Mouse (Mus musculus) cerebellum, adult (tissue): ENCODE results near the gene Arhgap10.
A peak's percentile ranks its signal among the peaks of the same experiment; 100 is the strongest.
"Not testable (repeated sequence)": the region's sequence is repeated elsewhere in the genome, so short reads cannot be mapped to it uniquely, and the experiment has no call there.

Experiments
- ATAC-seq: cut with Nextera tagmentation; 2 replicates; pipeline ENCODE4 v1.9.2; 2017; ENCODE audit warnings: mild to moderate bottlenecking, moderate library complexity, mixed read lengths; ENCODE audit not compliant: insufficient number of reproducible peaks, low FRiP score, low TSS enrichment

The Arhgap10 gene

GRCm38 (mm10) chr8:77364472-77364871, 153.3 kb downstream of the Arhgap10 start:
- ATAC-seq, result peak; percentile 41; the same call in 1 of the 2 replicates

GRCm38 (mm10) chr8:77360853-77361252, 156.9 kb downstream of the Arhgap10 start:
- no peak for ATAC-seq

DNA sequence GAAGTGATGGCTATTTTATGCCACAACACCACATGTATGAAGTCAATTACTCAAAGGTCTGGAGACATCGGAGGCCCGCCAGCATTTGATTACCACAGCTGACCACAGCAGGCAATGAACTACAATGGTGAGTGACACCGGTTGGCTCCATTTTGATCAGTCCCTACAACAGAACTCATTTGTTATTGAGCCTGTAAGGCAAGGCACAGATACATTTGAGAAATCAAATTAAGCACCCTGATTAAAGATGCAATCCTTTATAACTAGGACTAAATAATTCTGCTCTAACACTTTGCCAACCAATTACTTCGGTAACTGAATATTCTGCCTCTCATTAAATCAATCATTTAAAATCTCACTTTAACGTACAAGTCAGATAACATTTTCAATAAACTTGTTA, 157.3 kb downstream of the Arhgap10 start:
- no peak for ATAC-seq

DNA sequence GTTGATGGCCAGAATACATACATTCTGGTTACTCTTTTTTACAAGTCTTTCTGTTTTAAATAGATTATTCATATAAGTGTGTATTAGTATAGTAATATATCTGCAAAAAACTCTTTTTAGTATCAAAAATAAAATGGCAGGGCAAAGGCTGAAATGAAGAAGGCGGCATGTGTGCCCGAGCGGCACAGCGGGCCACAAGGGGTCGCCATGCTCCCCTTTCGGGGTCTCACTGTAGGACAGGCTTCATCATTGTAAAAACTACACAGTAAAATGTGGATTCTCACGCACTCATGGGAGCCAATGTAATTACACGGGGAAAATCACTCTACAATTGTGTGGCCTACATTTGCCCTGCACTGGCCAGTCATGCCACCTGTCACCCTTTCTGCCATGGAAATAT, 160.6 kb downstream of the Arhgap10 start:
- ATAC-seq, result no peak

DNA sequence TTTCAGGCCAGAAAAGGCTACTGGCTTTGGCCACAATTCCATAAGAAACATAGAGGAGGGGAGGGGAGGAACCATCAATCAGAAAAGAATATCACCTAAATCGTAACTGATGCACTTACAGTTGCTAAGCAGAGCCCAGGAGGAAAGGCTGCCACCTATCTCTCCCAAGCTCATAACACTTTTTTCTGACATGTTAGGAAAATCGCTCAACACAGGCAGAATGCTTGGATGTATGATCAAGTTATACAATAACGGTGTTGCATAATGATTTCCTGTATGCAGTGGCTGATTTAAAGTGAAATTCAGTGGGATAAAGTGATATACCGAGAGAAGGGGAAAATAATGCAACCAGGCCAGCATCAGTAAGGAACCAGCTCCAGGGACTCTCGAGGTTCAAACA, 162.4 kb downstream of the Arhgap10 start:
- no peak for ATAC-seq

GRCm38 (mm10) chr8:77354189-77354588, 163.6 kb downstream of the Arhgap10 start:
- no peak for ATAC-seq

DNA sequence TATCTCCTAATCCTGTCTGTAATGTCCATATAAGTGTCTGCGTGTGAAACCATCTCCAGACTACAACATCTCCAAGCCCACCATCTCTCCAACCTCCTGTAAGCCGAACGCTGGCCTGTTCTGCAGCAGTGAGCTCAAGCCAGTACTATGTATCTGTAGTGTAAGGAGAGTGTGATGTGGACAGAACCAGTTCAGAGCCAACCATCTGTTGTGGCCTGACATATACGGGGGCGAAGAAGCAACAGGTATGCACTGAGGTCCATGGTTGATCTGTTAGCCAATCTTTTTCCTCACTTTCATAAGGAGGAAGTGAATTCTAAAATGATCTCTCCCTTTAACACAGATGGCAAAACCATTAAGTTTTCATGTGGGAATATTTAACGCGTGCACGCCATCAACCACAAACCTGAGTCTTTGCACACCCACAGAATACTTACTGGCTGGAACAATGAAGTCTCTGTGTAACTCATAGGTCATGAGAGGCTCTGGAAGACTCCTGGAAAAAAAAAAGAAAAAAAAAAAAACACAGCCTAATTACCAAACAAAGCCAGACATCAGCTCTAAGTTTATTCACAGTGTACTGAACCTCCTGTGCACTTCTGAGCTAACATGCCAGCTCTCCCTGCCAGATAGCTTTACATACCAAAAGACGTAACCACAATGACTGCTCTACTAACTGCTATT, 166.4 kb downstream of the Arhgap10 start:
- ATAC-seq, result no peak

DNA sequence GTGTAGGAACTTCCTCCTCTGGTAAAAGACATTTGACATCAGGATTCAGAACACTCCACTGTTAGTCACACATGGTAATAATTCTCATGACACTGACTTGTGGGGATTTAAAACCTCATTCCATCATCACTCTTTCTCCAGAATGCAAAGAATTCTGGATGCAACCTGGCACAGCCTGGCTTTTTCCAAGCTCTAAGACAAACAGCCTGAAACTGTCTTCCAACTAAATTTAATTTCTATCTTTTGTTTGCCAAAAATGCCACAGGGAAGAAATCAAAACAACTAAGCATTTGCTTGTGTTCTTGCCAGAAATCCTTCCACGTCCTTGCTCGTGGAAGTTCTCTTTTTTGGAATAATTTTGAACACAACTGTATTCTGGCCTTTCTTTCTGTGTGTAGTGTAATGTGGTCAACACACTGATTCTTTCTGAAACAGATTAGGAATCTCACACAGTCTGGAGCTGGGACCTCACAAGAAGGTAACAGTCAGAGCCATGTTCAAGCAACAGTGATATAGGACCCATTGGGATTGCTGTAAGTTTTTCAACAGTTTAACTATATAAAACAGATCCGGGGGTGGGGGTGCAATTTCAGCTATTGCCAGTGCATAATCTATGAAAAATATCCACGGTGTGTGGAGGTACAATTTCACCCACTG, 167.5 kb downstream of the Arhgap10 start:
- ATAC-seq, result no peak

GRCm38 (mm10) chr8:77343916-77344315, 173.8 kb downstream of the Arhgap10 start:
- no peak for ATAC-seq

GRCm38 (mm10) chr8:77343335-77343734, 174.4 kb downstream of the Arhgap10 start:
- no peak for ATAC-seq

DNA sequence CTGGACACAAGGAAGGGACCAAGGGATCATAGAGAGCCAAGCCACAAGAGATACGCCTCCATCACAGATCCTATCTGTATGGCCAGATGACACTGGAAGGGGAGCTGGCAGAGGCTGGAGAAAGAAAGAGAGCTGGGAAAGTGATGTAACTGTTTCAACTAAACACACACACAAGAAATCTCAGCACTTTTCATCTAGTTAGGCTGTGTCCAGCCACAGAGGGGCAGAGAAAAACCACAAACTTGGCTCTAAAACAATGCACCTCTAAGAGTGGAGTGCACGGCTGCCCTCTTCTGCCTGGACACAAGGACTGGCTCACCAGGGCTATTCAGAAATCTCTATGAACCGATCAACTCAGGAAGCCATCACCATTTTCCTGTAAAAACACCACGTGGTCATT, 175.6 kb downstream of the Arhgap10 start:
- no peak for ATAC-seq

GRCm38 (mm10) chr8:77341329-77341728, 176.4 kb downstream of the Arhgap10 start:
- ATAC-seq, result no peak

DNA sequence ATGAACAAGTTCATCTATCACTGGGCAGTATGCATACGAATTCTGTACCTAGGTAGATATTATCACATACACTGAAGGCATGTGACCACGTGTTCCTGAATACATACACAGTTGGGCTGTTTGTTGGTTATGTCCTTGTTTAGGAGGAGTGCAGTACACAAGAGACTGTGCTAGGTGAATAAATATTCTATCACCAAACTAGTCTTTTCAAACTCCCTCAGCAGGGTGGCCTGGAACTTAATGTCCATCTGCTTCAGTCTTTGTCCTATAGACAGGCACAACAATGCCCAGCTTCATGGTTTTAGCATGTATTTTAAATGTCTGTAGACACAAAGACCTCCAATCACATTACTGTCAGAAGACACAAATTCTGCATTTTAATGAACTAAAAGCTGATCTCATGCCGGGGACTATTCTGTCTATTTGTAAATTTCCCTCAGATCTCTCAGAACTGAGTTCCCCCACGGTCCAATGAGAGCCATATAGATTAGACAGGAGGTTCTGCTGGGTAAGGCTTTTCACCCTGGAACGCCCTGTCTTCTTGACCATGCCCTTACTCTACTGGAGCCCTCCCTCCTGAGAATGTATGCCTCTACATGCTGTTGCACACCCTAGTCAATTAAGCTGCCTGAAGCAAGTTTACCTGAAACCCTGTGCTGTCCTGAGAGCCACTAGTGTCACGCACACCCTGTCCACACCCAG, 177.6 kb downstream of the Arhgap10 start:
- ATAC-seq, result no peak

DNA sequence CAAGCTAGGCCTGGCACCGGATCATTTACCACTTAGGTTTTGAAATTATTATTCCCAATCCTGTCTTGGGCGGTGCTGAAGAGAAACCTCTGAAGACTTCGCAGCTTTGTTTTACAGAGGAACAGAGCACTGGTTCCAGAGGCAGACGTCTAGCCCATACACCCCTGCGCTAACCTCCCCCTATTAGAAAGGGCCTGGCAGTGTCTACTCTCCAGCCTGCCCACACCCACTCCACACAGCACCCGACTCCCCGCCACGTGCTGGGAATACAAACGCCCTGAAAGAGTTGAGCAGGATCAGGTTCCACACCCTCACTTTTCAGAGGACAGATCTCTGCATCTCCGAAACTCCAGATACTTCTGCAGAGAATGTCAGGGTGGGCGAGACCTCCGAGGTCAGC, 180.5 kb downstream of the Arhgap10 start:
- ATAC-seq, result no peak

DNA sequence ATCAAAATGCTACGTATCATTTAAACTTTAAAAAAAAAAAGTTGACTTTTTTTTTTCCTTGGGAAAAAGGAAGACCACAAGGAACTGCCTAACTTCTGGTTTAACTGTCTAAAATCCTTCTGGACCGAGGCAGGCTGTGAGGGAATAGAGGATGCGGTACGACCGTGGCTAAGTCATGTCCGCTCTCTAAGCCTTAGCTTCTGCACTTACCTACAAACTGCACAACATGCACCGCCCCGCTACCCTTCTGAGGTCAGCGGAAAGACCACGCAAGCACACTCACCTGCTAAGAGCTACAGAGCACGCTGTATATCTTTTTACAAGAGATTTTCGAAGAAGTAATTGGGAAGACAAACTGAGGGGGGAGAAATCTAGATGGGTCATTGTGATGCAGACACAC, 186.6 kb downstream of the Arhgap10 start:
- no peak for ATAC-seq

- ATAC-seq, result no peak
Measured at GRCm38 (mm10) chr8:77330304-77330703, 187.4 kb downstream of the Arhgap10 start.

GRCm38 (mm10) chr8:77329783-77330182, 188.0 kb downstream of the Arhgap10 start:
- no peak for ATAC-seq

DNA sequence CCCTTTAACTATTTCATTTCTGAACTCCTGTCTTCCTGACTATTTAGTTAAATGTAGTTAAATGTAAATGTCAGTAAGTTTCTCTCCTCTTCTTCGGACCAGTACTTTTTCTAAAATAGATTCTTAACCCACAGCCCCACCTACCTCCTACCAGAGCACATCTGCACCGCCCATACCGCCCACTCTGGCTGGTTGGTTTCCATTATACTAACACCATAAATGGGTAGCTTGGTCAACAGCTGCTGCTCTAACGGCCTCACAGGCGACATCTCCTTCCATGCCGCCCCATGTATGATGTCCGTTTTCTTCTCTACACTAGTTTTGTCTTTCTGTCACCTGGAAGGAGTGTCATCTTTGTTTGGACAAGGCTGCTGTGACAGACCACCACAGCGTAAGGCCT, 189.3 kb downstream of the Arhgap10 start:
- no peak for ATAC-seq

GRCm38 (mm10) chr8:77327326-77327725, 190.4 kb downstream of the Arhgap10 start:
- no peak for ATAC-seq

GRCm38 (mm10) chr8:77322727-77323126, 195.0 kb downstream of the Arhgap10 start:
- ATAC-seq, result not testable (repeated sequence)

DNA sequence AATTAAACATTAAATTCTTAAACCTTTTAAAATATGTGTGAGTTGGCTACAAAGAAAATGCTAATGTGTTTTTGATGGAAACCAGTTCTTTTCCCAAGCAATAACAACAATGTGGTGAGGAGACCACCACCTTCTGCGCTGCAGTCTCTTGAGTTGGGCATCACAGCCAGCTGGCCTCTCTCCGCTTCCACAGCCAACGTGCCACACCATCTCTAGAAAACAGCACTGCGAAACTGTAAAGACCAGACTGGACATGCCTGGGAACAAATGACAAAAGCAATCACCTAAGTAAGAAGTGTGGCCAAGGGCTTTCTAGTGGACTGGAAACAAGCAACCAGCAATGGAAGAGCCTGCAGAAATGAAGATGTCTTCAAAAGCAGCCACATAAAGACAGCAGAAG, 195.9 kb downstream of the Arhgap10 start:
- ATAC-seq, result no peak

DNA sequence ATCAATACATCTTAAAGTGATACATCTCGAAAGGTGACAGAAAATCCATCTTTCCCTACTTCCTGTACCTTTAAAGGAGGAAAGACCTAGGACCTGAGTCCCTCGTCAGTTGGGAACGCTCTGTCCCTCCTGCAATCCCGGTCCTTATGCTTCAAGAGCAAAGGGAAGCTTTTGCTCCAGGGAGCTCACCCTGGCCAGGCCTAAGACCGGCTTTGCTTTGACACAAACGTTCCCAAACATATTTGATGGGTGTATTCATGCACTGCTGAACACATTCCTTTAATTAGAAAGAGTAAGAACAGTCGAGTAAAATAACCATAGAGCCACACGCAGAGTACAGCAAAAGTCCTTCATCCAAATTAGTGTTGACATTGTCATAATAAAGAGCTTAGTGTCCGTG, 199.2 kb downstream of the Arhgap10 start:
- ATAC-seq, result no peak
